Mouse (Mus musculus) stomach, postnatal 0 days (tissue): ENCODE measurements around the gene Pik3ip1. TPM values are rescaled to one million over a fixed set of nuclear protein-coding genes. Genes with fewer than 3 reads are reported as not detected.

Source experiments
- ATAC-seq: fragments of 200-750 bp; cut with Nextera tagmentation; 2 replicates; pipeline ENCODE4 v1.8.0; 2017; ENCODE audit not compliant: low FRiP score, low TSS enrichment
- DNase-seq: peaks from one replicate; pipeline ENCODE4 v3.0.0-alpha.2; 2016; ENCODE audit warnings: low spot score
- H3K27ac ChIP-seq: fragments of 300-500 bp; sonication (generic); replicated peaks from 2 replicates; pipeline ENCODE4 v1.5.1; 2014; ENCODE audit warnings: mild to moderate bottlenecking, control low read depth
- H3K27me3 ChIP-seq: fragments of 300-500 bp; sonication (generic); 2 replicates; pipeline ENCODE4 v1.6.1; 2014; ENCODE audit warnings: low read length; ENCODE audit not compliant: control insufficient read depth, insufficient read depth
- H3K36me3 ChIP-seq: fragments of 300-500 bp; sonication (generic); 2 replicates; pipeline ENCODE4 v1.6.1; 2014; ENCODE audit warnings: low read length, mixed read lengths; ENCODE audit not compliant: control insufficient read depth, insufficient read depth
- H3K4me1 ChIP-seq: fragments of 300-500 bp; sonication (generic); replicated peaks from 2 replicates; pipeline ENCODE4 v1.6.1; 2014; ENCODE audit warnings: antibody characterized with exemption; ENCODE audit not compliant: control insufficient read depth, insufficient read depth
- H3K4me2 ChIP-seq: fragments of 300-500 bp; sonication (generic); replicated peaks from 2 replicates; pipeline ENCODE4 v1.6.1; 2014; ENCODE audit warnings: low read depth, mild to moderate bottlenecking, control low read depth, moderate library complexity
- H3K4me3 ChIP-seq: fragments of 300-500 bp; sonication (generic); 2 replicates; pipeline ENCODE4 v1.5.1; 2014; ENCODE audit warnings: low read depth, low read length, control low read depth
- H3K9ac ChIP-seq: fragments of 300-500 bp; sonication (generic); 2 replicates; pipeline ENCODE4 v1.6.1; 2014; ENCODE audit warnings: mild to moderate bottlenecking, low read length, control low read depth, mixed read lengths
- H3K9me3 ChIP-seq: fragments of 300-500 bp; sonication (generic); 2 replicates; pipeline ENCODE4 v1.6.1; 2016; ENCODE audit warnings: low read length; ENCODE audit not compliant: control insufficient read depth
- CTCF ChIP-seq: IDR thresholded peaks from 2 replicates; pipeline ENCODE4 v1.5.1; 2016; ENCODE audit warnings: antibody characterized with exemption, low read depth, mild to moderate bottlenecking, moderate library complexity
- EP300 ChIP-seq: optimal IDR thresholded peaks from 2 replicates; pipeline ENCODE3; 2016; ENCODE audit warnings: antibody characterized with exemption
- WGBS: fragments of 180-500 bp; shearing (Covaris S2); extraction: QIAGEN DNeasy Blood & Tissue Kit; methylation state at CpG from one replicate; pipeline ENCODE4 v1.1.7; 2014; 5-methylcytosine and 5-hydroxymethylcytosine counted together
- polyA plus RNA-seq: library from polyadenylated mRNA; unstranded; fragments of >200 nt; fragmentation: Nextera tagmentation; extraction: Ambion mirVana; gene quantifications from 2 replicates; pipeline ENCODE4 v1.2.1, GENCODE M21; 2015

The Pik3ip1 gene
- polyA plus RNA-seq, 1 experiment from 2014 or later = 8.9 TPM

- ATAC-seq = 0 out of 2 replicates have a peak, but pooled peaks have one; percentile 22
- H3K36me3 ChIP-seq = peaks cover 5% of the 10 kb centered on the region; the same call in 1 of the 2 replicates
Observed at GRCm38 (mm10) chr11:3337173-3337955, 7.2 kb downstream of the Pik3ip1 start.

GRCm38 (mm10) chr11:3337961-3338360, 7.8 kb downstream of the Pik3ip1 start:
- 58% methylated on average over 5 of the region's 5 CpGs for WGBS
- no peak for TF ChIP-seq CTCF
- no peak for TF ChIP-seq EP300
- Histone ChIP-seq H3K27me3 (no peaks in the 10 kb centered on the region), H3K4me1 (peaks cover 15% of the 10 kb centered on the region), H3K9ac (no peak overlapping the region), H3K36me3 (peaks cover 6% of the 10 kb centered on the region; the same call in 1 of the 2 replicates), H3K27ac (0 out of 2 replicates have a peak overlapping the region, but pooled peaks have one; percentile 49), H3K4me3 (no peak overlapping the region), H3K4me2 (no peak overlapping the region), H3K9me3 (no peaks in the 10 kb centered on the region)
- ATAC-seq (0 out of 2 replicates have a peak, but pooled peaks have one; percentile 3), DNase-seq (no peak)

More at GRCm38 (mm10) chr11:3337173-3337955, 7.2 kb downstream of the Pik3ip1 start:
- Histone ChIP-seq H3K9me3 (no peaks in the 10 kb centered on the region), H3K9ac (no peak overlapping the region), H3K4me2 (no peak overlapping the region), H3K27ac (peak overlapping the region; percentile 49), H3K4me3 (no peak overlapping the region), H3K27me3 (no peaks in the 10 kb centered on the region), H3K4me1 (peaks cover 18% of the 10 kb centered on the region)
- WGBS = 15% methylated on average over 12 of the region's 12 CpGs
- TF ChIP-seq EP300 = no peak
- peak; percentile 41 for DNase-seq

- H3K9me3 ChIP-seq = no peaks in the 10 kb centered on the region
- DNase-seq = no peak
- no peaks in the 10 kb centered on the region for H3K27me3 ChIP-seq
- ATAC-seq = no peak
- no peak for TF ChIP-seq CTCF
- no peak for TF ChIP-seq EP300
- no peak overlapping the region for H3K4me3 ChIP-seq
- H3K36me3 ChIP-seq = peaks cover 7% of the 10 kb centered on the region; the same call in 1 of the 2 replicates
- H3K4me2 ChIP-seq = no peak overlapping the region
- no peak overlapping the region for H3K27ac ChIP-seq
- H3K4me1 ChIP-seq = peaks cover 6% of the 10 kb centered on the region
- H3K9ac ChIP-seq = no peak overlapping the region
- 72% methylated on average over 5 of the region's 5 CpGs for WGBS
Observed at GRCm38 (mm10) chr11:3341476-3341875, 11.3 kb downstream of the Pik3ip1 start.

GRCm38 (mm10) chr11:3344916-3345315, 14.7 kb downstream of the Pik3ip1 start:
- H3K4me3 ChIP-seq = no peak overlapping the region
- no peaks in the 10 kb centered on the region for H3K27me3 ChIP-seq
- WGBS = 88% methylated on average over 3 of the region's 3 CpGs
- no peak overlapping the region for H3K27ac ChIP-seq
- peaks cover 7% of the 10 kb centered on the region; the same call in 1 of the 2 replicates for H3K36me3 ChIP-seq
- H3K9me3 ChIP-seq = no peaks in the 10 kb centered on the region
- DNase-seq (no peak), ATAC-seq (no peak)
- no peak overlapping the region for H3K4me2 ChIP-seq
- TF ChIP-seq CTCF = no peak
- TF ChIP-seq EP300 = no peak
- no peaks in the 10 kb centered on the region; the same call in 1 of the 2 replicates for H3K4me1 ChIP-seq
- no peak overlapping the region for H3K9ac ChIP-seq

- TF ChIP-seq CTCF (no peak), EP300 (no peak)
- DNase-seq = no peak
- no peaks in the 10 kb centered on the region for H3K27me3 ChIP-seq
- no peaks in the 10 kb centered on the region; the same call in 1 of the 2 replicates for H3K4me1 ChIP-seq
- 93% methylated on average over 7 of the region's 7 CpGs for WGBS
- H3K4me2 ChIP-seq = no peak overlapping the region
- peaks cover 13% of the 10 kb centered on the region; the same call in 1 of the 2 replicates for H3K36me3 ChIP-seq
- H3K4me3 ChIP-seq = no peak overlapping the region
- H3K9me3 ChIP-seq = no peaks in the 10 kb centered on the region
- no peak overlapping the region for H3K9ac ChIP-seq
- H3K27ac ChIP-seq = no peak overlapping the region
- ATAC-seq = no peak
Observed at GRCm38 (mm10) chr11:3346351-3346750, 16.1 kb downstream of the Pik3ip1 start.
